Mouse (Mus musculus): ENCODE data around the gene Jmjd8. TPM values are rescaled to one million over a fixed set of nuclear protein-coding genes. Genes with fewer than 3 reads are reported as not detected.

The Jmjd8 gene
- polyA plus RNA-seq, 1 experiment from 2014 or later, result 30.9 TPM

GRCm38 (mm10) chr17:25827546-25828222, 983 bp upstream of the Jmjd8 start:
- peaks cover 56% of the 10 kb centered on the region for H3K4me1 ChIP-seq (replicated peaks)

GRCm38 (mm10) chr17:25828223-25828594, 458 bp upstream of the Jmjd8 start:
- H3K4me3 ChIP-seq, result peak overlapping the region; percentile 72
- H3K4me1 ChIP-seq (replicated peaks), result peaks cover 56% of the 10 kb centered on the region
- H3K9me3 ChIP-seq (replicated peaks), result no peaks in the 10 kb centered on the region
- no peak for ATAC-seq (replicated peaks; ENCODE audit: insufficient number of reproducible peaks, insufficient read depth, low FRiP score, low read depth)
- peak overlapping the region; percentile 90 for H3K27ac ChIP-seq
- no peaks in the 10 kb centered on the region for H3K27me3 ChIP-seq
- WGBS, result 81% methylated on average over 8 of the region's 8 CpGs
- H3K4me2 ChIP-seq, result peak overlapping the region; percentile 84
- H3K9ac ChIP-seq, result peak overlapping the region; percentile 82; the same call in 1 of the 2 replicates
- H3K36me3 ChIP-seq, result peaks cover 18% of the 10 kb centered on the region

More at GRCm38 (mm10) chr17:25827546-25828222, 983 bp upstream of the Jmjd8 start:
- H3K4me2 ChIP-seq, result no peak overlapping the region
- peaks cover 18% of the 10 kb centered on the region for H3K36me3 ChIP-seq
- no peak overlapping the region for H3K4me3 ChIP-seq
- no peak overlapping the region for H3K9ac ChIP-seq
- H3K27me3 ChIP-seq, result no peaks in the 10 kb centered on the region
- WGBS, result 89% methylated on average over 22 of the region's 22 CpGs
- H3K27ac ChIP-seq, result no peak overlapping the region
- no peaks in the 10 kb centered on the region for H3K9me3 ChIP-seq (replicated peaks)
- no peak for ATAC-seq (replicated peaks; ENCODE audit: insufficient number of reproducible peaks, insufficient read depth, low FRiP score, low read depth)

- H3K9ac ChIP-seq, result peak overlapping the region; percentile 82
- H3K4me2 ChIP-seq, result peak overlapping the region; percentile 84
- peak overlapping the region; percentile 90 for H3K27ac ChIP-seq
- 39% methylated on average over 8 of the region's 8 CpGs for WGBS
- peaks cover 18% of the 10 kb centered on the region for H3K36me3 ChIP-seq
- ATAC-seq (replicated peaks; ENCODE audit: insufficient number of reproducible peaks, insufficient read depth, low FRiP score, low read depth), result no peak
- peaks cover 55% of the 10 kb centered on the region for H3K4me1 ChIP-seq (replicated peaks)
- H3K4me3 ChIP-seq, result peak overlapping the region; percentile 72
- H3K9me3 ChIP-seq (replicated peaks), result no peaks in the 10 kb centered on the region
- H3K27me3 ChIP-seq, result no peaks in the 10 kb centered on the region
These were observed 921 bp downstream of the Jmjd8 start for GRCm38 (mm10) chr17:25829558-25830017.

- WGBS, result 79% methylated on average over 4 of the region's 4 CpGs
- no peak overlapping the region for H3K9ac ChIP-seq
- H3K4me1 ChIP-seq (replicated peaks), result peaks cover 55% of the 10 kb centered on the region
- H3K9me3 ChIP-seq (replicated peaks), result no peaks in the 10 kb centered on the region
- H3K4me3 ChIP-seq, result peak overlapping the region; percentile 72
- H3K27me3 ChIP-seq, result no peaks in the 10 kb centered on the region
- H3K4me2 ChIP-seq, result peak overlapping the region; percentile 84; the same call in 1 of the 2 replicates
- no peak overlapping the region for H3K27ac ChIP-seq
- ATAC-seq (replicated peaks; ENCODE audit: insufficient number of reproducible peaks, insufficient read depth, low FRiP score, low read depth), result no peak
- peaks cover 22% of the 10 kb centered on the region for H3K36me3 ChIP-seq
These were observed 1.6 kb downstream of the Jmjd8 start for GRCm38 (mm10) chr17:25830200-25830753.

GRCm38 (mm10) chr17:25830806-25831431, 2.3 kb downstream of the Jmjd8 start:
- Histone ChIP-seq H3K9ac (no peak overlapping the region), H3K4me3 (peak overlapping the region; percentile 82), H3K36me3 (peaks cover 24% of the 10 kb centered on the region), H3K27me3 (no peaks in the 10 kb centered on the region), H3K27ac (no peak overlapping the region), H3K9me3 (replicated peaks) (no peaks in the 10 kb centered on the region), H3K4me2 (peak overlapping the region; percentile 91), H3K4me1 (replicated peaks) (peaks cover 59% of the 10 kb centered on the region)
- ATAC-seq (replicated peaks; ENCODE audit: insufficient number of reproducible peaks, insufficient read depth, low FRiP score, low read depth), result no peak
- 84% methylated on average over 14 of the region's 14 CpGs for WGBS

- Histone ChIP-seq H3K4me3 (peak overlapping the region; percentile 82), H3K4me2 (peak overlapping the region; percentile 91), H3K9me3 (replicated peaks) (no peaks in the 10 kb centered on the region), H3K4me1 (replicated peaks) (peaks cover 66% of the 10 kb centered on the region), H3K27me3 (no peaks in the 10 kb centered on the region), H3K9ac (peak overlapping the region; percentile 83), H3K36me3 (peaks cover 24% of the 10 kb centered on the region), H3K27ac (peak overlapping the region; percentile 99)
- WGBS, result 44% methylated on average over 21 of the region's 21 CpGs
- ATAC-seq (replicated peaks; ENCODE audit: insufficient number of reproducible peaks, insufficient read depth, low FRiP score, low read depth), result no peak
These were observed 3.0 kb downstream of the Jmjd8 start for GRCm38 (mm10) chr17:25831451-25832281.

GRCm38 (mm10) chr17:25832436-25833290, 4.0 kb downstream of the Jmjd8 start:
- peak; percentile 92 for ATAC-seq (replicated peaks; ENCODE audit: insufficient number of reproducible peaks, insufficient read depth, low FRiP score, low read depth)
- Histone ChIP-seq H3K9me3 (replicated peaks) (no peaks in the 10 kb centered on the region), H3K27ac (peak overlapping the region; percentile 99), H3K4me1 (replicated peaks) (peaks cover 76% of the 10 kb centered on the region), H3K4me3 (peak overlapping the region; percentile 82), H3K36me3 (peaks cover 20% of the 10 kb centered on the region), H3K27me3 (no peaks in the 10 kb centered on the region), H3K9ac (peak overlapping the region; percentile 86), H3K4me2 (peak overlapping the region; percentile 91)
- under 1% methylated on average over 72 of the region's 77 CpGs for WGBS

GRCm38 (mm10) chr17:25833291-25833663, 4.6 kb downstream of the Jmjd8 start, which contains the start of gene Stub1:
Gene Stub1 (minus strand): TSS chr17:25833404.
- no peaks in the 10 kb centered on the region for H3K27me3 ChIP-seq
- WGBS, result under 1% methylated on average over 24 of the region's 24 CpGs
- H3K4me3 ChIP-seq, result peak within 1 kb of the TSS; percentile 82
- peak within 1 kb of the TSS; percentile 91 for H3K4me2 ChIP-seq
- peaks cover 18% of the 10 kb centered on the region for H3K36me3 ChIP-seq
- peak within 1 kb of the TSS; percentile 86 for H3K9ac ChIP-seq
- H3K27ac ChIP-seq, result peak within 1 kb of the TSS; percentile 99
- peak; percentile 74 for ATAC-seq (replicated peaks; ENCODE audit: insufficient number of reproducible peaks, insufficient read depth, low FRiP score, low read depth)
- H3K4me1 ChIP-seq (replicated peaks), result peaks cover 79% of the 10 kb centered on the region
- H3K9me3 ChIP-seq (replicated peaks), result no peaks in the 10 kb centered on the region

- Histone ChIP-seq H3K4me2 (peak overlapping the region; percentile 91), H3K27ac (peak overlapping the region; percentile 99), H3K4me3 (peak overlapping the region; percentile 82), H3K4me1 (replicated peaks) (peaks cover 76% of the 10 kb centered on the region), H3K27me3 (no peaks in the 10 kb centered on the region), H3K9me3 (replicated peaks) (no peaks in the 10 kb centered on the region), H3K36me3 (peaks cover 23% of the 10 kb centered on the region), H3K9ac (peak overlapping the region; percentile 86)
- no peak for ATAC-seq (replicated peaks; ENCODE audit: insufficient number of reproducible peaks, insufficient read depth, low FRiP score, low read depth)
- WGBS, result 15% methylated on average over 6 of the region's 6 CpGs
These were observed 5.4 kb downstream of the Jmjd8 start for GRCm38 (mm10) chr17:25833961-25834594.
